Mouse (Mus musculus): ENCODE measurements around the gene Akirin1.

Akirin1 gene

GRCm38 (mm10) chr4:123717574-123718433, 32.3 kb downstream of the Akirin1 start, which contains the start of gene Ndufs5:
Gene Ndufs5 (minus strand): TSS chr4:123718202.
- peak; percentile 95 to 99 for DNase-seq

GRCm38 (mm10) chr4:123712431-123712830, 37.7 kb downstream of the Akirin1 start:
- no peak for DNase-seq

- DNase-seq: no peak
Observed at GRCm38 (mm10) chr4:123707340-123707739, 42.8 kb downstream of the Akirin1 start.

GRCm38 (mm10) chr4:123705340-123705739, 44.8 kb downstream of the Akirin1 start:
- DNase-seq: no peak

GRCm38 (mm10) chr4:123693384-123693783, 56.8 kb downstream of the Akirin1 start:
- DNase-seq: no peak

- DNase-seq: no peak
Observed at GRCm38 (mm10) chr4:123692071-123692470, 58.1 kb downstream of the Akirin1 start.

- DNase-seq: no peak
Observed at GRCm38 (mm10) chr4:123690311-123690710, 59.8 kb downstream of the Akirin1 start.

GRCm38 (mm10) chr4:123687025-123687781, 62.9 kb downstream of the Akirin1 start:
- peak; percentile 58 to 78 for DNase-seq

- DNase-seq: peak; percentile 59 to 70
Observed at GRCm38 (mm10) chr4:123686368-123687024, 63.6 kb downstream of the Akirin1 start.

- peak; percentile 84 to 89 for DNase-seq
Observed at GRCm38 (mm10) chr4:123685506-123686242, 64.5 kb downstream of the Akirin1 start.

- no peak for DNase-seq
Observed at GRCm38 (mm10) chr4:123685046-123685445, 65.1 kb downstream of the Akirin1 start.
